Mouse (Mus musculus) erythroblast, embryonic 14.5 days (primary cell): ENCODE results near the gene Snd1.

Experiments
- GATA1 ChIP-seq: IDR thresholded peaks from 2 replicates; pipeline ENCODE4 v1.6.1; 2012; ENCODE audit warnings: low read length, inconsistent platforms, mixed read lengths
- TAL1 ChIP-seq: IDR thresholded peaks from 3 replicates; pipeline ENCODE4 v1.6.1; 2012; ENCODE audit warnings: low read length, inconsistent platforms, mixed read lengths

GRCm38 (mm10) chr6:28633656-28634055, 158.7 kb downstream of the Snd1 start:
- no peak for TF ChIP-seq GATA1
- TF ChIP-seq TAL1: no peak
